Mouse (Mus musculus) lung, embryonic 16.5 days (tissue): ENCODE data around the gene Akt1s1. TPM values are rescaled to one million over a fixed set of nuclear protein-coding genes. Genes with fewer than 3 reads are reported as not detected.
"Not testable (repeated sequence)": the region's sequence is repeated elsewhere in the genome, so short reads cannot be mapped to it uniquely, and the experiment has no call there.

ENCODE experiments used
- ATAC-seq: fragments of 200-750 bp; cut with Nextera tagmentation; 2 replicates; pipeline ENCODE4 v1.8.0; 2017; ENCODE audit warnings: low read depth, mild to moderate bottlenecking, moderate library complexity
- H3K27ac ChIP-seq: fragments of 300-500 bp; sonication (generic); 2 replicates; pipeline ENCODE4 v1.5.1; 2014; ENCODE audit warnings: mild to moderate bottlenecking, control low read depth, low read length
- H3K27me3 ChIP-seq: fragments of 300-500 bp; sonication (generic); 2 replicates; pipeline ENCODE4 v1.6.1; 2014; ENCODE audit warnings: low read depth, low read length, mixed read lengths; ENCODE audit not compliant: control insufficient read depth, insufficient read depth
- H3K36me3 ChIP-seq: fragments of 300-500 bp; sonication (generic); 2 replicates; pipeline ENCODE4 v1.6.1; 2014; ENCODE audit warnings: low read length; ENCODE audit not compliant: control insufficient read depth, insufficient read depth
- H3K4me1 ChIP-seq: fragments of 300-500 bp; sonication (generic); replicated peaks from 2 replicates; pipeline ENCODE4 v1.6.1; 2014; ENCODE audit warnings: low read length, mixed read lengths; ENCODE audit not compliant: control insufficient read depth, insufficient read depth
- H3K4me2 ChIP-seq: fragments of 300-500 bp; sonication (generic); 2 replicates; pipeline ENCODE4 v1.6.1; 2014; ENCODE audit warnings: low read depth, low read length, control low read depth
- H3K4me3 ChIP-seq: fragments of 300-500 bp; sonication (generic); 2 replicates; pipeline ENCODE4 v1.5.1; 2014; ENCODE audit warnings: mild to moderate bottlenecking, low read length, control low read depth
- H3K9ac ChIP-seq: fragments of 300-500 bp; sonication (generic); 2 replicates; pipeline ENCODE4 v1.6.1; 2014; ENCODE audit warnings: low read length, control low read depth
- H3K9me3 ChIP-seq: fragments of 300-500 bp; sonication (generic); 2 replicates; pipeline ENCODE4 v1.6.1; 2016; ENCODE audit warnings: low read length; ENCODE audit not compliant: control insufficient read depth
- WGBS: fragments of 180-500 bp; shearing (Covaris S2); extraction: QIAGEN DNeasy Blood & Tissue Kit; methylation state at CpG from one replicate; pipeline ENCODE4 v1.1.7; 2014; 5-methylcytosine and 5-hydroxymethylcytosine counted together
- polyA plus RNA-seq: library from polyadenylated mRNA; unstranded; fragments of >200 nt; fragmentation: Nextera tagmentation; extraction: Ambion mirVana; gene quantifications from 2 replicates; pipeline ENCODE4 v1.2.1, GENCODE M21; 2015

The Akt1s1 gene
- polyA plus RNA-seq, 1 experiment from 2014 or later = 95.6 TPM

- no peaks in the 10 kb centered on the region for H3K27me3 ChIP-seq
- no peak overlapping the region for H3K4me3 ChIP-seq
- no peak overlapping the region for H3K4me2 ChIP-seq
- H3K36me3 ChIP-seq = no peaks in the 10 kb centered on the region
- ATAC-seq = no peak
- no peaks in the 10 kb centered on the region for H3K9me3 ChIP-seq
- H3K27ac ChIP-seq = no peak overlapping the region
- WGBS = 82% methylated on average over 1 of the region's 1 CpGs
- no peak overlapping the region for H3K9ac ChIP-seq
- H3K4me1 ChIP-seq = peaks cover 35% of the 10 kb centered on the region
These were observed 22.4 kb downstream of the Akt1s1 start for GRCm38 (mm10) chr7:44871181-44871580.

GRCm38 (mm10) chr7:44871774-44872173 is 23.0 kb downstream of the Akt1s1 start:
- H3K4me2 ChIP-seq, H3K4me3 ChIP-seq, H3K9me3 ChIP-seq, H3K27me3 ChIP-seq, H3K9ac ChIP-seq, ATAC-seq, H3K36me3 ChIP-seq, H3K27ac ChIP-seq: not testable (repeated sequence)
- WGBS = 83% methylated on average over 2 of the region's 2 CpGs
- peaks cover 29% of the 10 kb centered on the region for H3K4me1 ChIP-seq

- no peaks in the 10 kb centered on the region for H3K27me3 ChIP-seq
- H3K4me2 ChIP-seq = no peak overlapping the region
- 84% methylated on average over 14 of the region's 14 CpGs for WGBS
- no peak overlapping the region for H3K4me3 ChIP-seq
- no peaks in the 10 kb centered on the region for H3K9me3 ChIP-seq
- peaks cover 53% of the 10 kb centered on the region for H3K36me3 ChIP-seq
- ATAC-seq = no peak
- no peak overlapping the region for H3K9ac ChIP-seq
- H3K4me1 ChIP-seq = peaks cover 5% of the 10 kb centered on the region
- no peak overlapping the region for H3K27ac ChIP-seq
These were observed 29.0 kb downstream of the Akt1s1 start for GRCm38 (mm10) chr7:44877833-44878232.

- Histone ChIP-seq H3K36me3 (peaks cover 67% of the 10 kb centered on the region), H3K9ac (no peak overlapping the region), H3K9me3 (no peaks in the 10 kb centered on the region), H3K4me2 (no peak overlapping the region), H3K4me1 (no peaks in the 10 kb centered on the region), H3K27me3 (no peaks in the 10 kb centered on the region), H3K4me3 (no peak overlapping the region), H3K27ac (no peak overlapping the region)
- 96% methylated on average over 3 of the region's 3 CpGs for WGBS
- no peak for ATAC-seq
These were observed 34.2 kb downstream of the Akt1s1 start for GRCm38 (mm10) chr7:44883036-44883435.

- no peak for ATAC-seq
- H3K27me3 ChIP-seq = no peaks in the 10 kb centered on the region
- H3K36me3 ChIP-seq = peaks cover 60% of the 10 kb centered on the region
- H3K4me3 ChIP-seq = no peak overlapping the region
- no peak overlapping the region for H3K27ac ChIP-seq
- H3K9ac ChIP-seq = no peak overlapping the region
- no peaks in the 10 kb centered on the region for H3K9me3 ChIP-seq
- 88% methylated on average over 5 of the region's 5 CpGs for WGBS
- H3K4me2 ChIP-seq = no peak overlapping the region
- H3K4me1 ChIP-seq = no peaks in the 10 kb centered on the region; the same call in 1 of the 2 replicates
These were observed 35.8 kb downstream of the Akt1s1 start for GRCm38 (mm10) chr7:44884637-44885036.

- Histone ChIP-seq H3K36me3 (peaks cover 40% of the 10 kb centered on the region), H3K27ac (no peak overlapping the region)
These were observed 38.2 kb downstream of the Akt1s1 start for GRCm38 (mm10) chr7:44886964-44887363.

GRCm38 (mm10) chr7:44888256-44889105 is 39.7 kb downstream of the Akt1s1 start:
- ATAC-seq = no peak
- H3K4me3 ChIP-seq = no peak overlapping the region

More at GRCm38 (mm10) chr7:44886964-44887363, 38.2 kb downstream of the Akt1s1 start:
- Histone ChIP-seq H3K9me3 (no peaks in the 10 kb centered on the region), H3K27me3 (no peaks in the 10 kb centered on the region), H3K4me2 (no peak overlapping the region), H3K4me1 (peaks cover 13% of the 10 kb centered on the region), H3K9ac (no peak overlapping the region), H3K4me3 (no peak overlapping the region)
- WGBS = 81% methylated on average over 7 of the region's 7 CpGs
- ATAC-seq = no peak

GRCm38 (mm10) chr7:44890180-44890579 is 41.4 kb downstream of the Akt1s1 start:
- H3K9ac ChIP-seq = no peak overlapping the region
- peak overlapping the region; percentile 6; the same call in 1 of the 2 replicates for H3K4me2 ChIP-seq
- no peak overlapping the region for H3K27ac ChIP-seq
- no peaks in the 10 kb centered on the region for H3K27me3 ChIP-seq
- H3K4me1 ChIP-seq = peaks cover 19% of the 10 kb centered on the region
- no peaks in the 10 kb centered on the region for H3K9me3 ChIP-seq
- ATAC-seq = no peak
- WGBS = 81% methylated on average over 6 of the region's 7 CpGs
- H3K36me3 ChIP-seq = peaks cover 13% of the 10 kb centered on the region
- H3K4me3 ChIP-seq = no peak overlapping the region

More at GRCm38 (mm10) chr7:44888256-44889105, 39.7 kb downstream of the Akt1s1 start:
- Histone ChIP-seq H3K9me3 (no peaks in the 10 kb centered on the region), H3K4me2 (no peak overlapping the region), H3K9ac (peak overlapping the region; percentile 25; the same call in 1 of the 2 replicates), H3K36me3 (peaks cover 26% of the 10 kb centered on the region), H3K27ac (no peak overlapping the region), H3K27me3 (no peaks in the 10 kb centered on the region), H3K4me1 (peaks cover 15% of the 10 kb centered on the region)
- WGBS = 77% methylated on average over 13 of the region's 13 CpGs

- H3K36me3 ChIP-seq = peaks cover 12% of the 10 kb centered on the region
- no peaks in the 10 kb centered on the region for H3K27me3 ChIP-seq
- peak overlapping the region; percentile 59 for H3K4me3 ChIP-seq
- 58% methylated on average over 4 of the region's 4 CpGs for WGBS
- ATAC-seq = no peak
- no peak overlapping the region for H3K27ac ChIP-seq
- peaks cover 20% of the 10 kb centered on the region for H3K4me1 ChIP-seq
- peak overlapping the region; percentile 81; the same call in 1 of the 2 replicates for H3K9ac ChIP-seq
- no peaks in the 10 kb centered on the region for H3K9me3 ChIP-seq
- peak overlapping the region; percentile 86 for H3K4me2 ChIP-seq
These were observed 41.9 kb downstream of the Akt1s1 start for GRCm38 (mm10) chr7:44890737-44891136.
